Mouse (Mus musculus) layer of hippocampus, postnatal 36 days (tissue): ENCODE results near the gene Mthfsl. TPM values are rescaled to one million over a fixed set of nuclear protein-coding genes. Genes with fewer than 3 reads are reported as not detected.
"Not testable (repeated sequence)": the region's sequence is repeated elsewhere in the genome, so short reads cannot be mapped to it uniquely, and the experiment has no call there.

Source experiments
- DNase-seq, 2 experiments: peaks; one replicate each; pipeline ENCODE4 v3.0.0; 2022
- total RNA-seq, 2 experiments: library from RNA; stranded (reverse); gene quantifications; 2 replicates each; pipeline ENCODE4 v1.2.3; 2021

The Mthfsl gene
- 10 to 100 TPM; 25.5 to 28.1 TPM for total RNA-seq

DNA sequence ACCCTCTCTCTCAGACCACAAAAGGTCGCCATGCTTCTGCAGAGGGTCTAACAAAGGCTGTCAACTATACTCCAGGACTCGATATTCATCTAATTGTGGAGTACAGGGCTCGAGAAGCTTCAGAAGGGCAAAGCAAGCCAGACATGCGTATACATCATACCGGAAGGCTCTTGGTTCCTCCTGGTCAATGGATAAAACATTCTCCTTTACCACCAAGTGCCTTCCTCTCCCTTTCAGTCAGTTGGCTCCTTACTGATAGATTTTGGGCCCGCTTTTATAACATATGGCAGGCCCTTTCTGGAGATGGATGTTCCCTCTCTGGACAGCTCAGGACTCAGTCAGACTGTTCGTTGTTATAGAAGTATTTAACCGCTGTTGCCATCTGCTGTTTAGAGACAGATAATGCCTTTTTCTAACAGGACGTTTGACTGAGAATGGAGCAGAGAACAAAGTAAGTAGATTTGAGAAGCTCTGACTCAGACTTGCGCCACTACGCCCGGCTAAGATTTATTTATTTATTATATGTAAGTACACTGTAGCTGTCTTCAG is at the start of gene Mthfsl:
Gene Mthfsl (minus strand): TSS at position 308 of the 549 bp plus-strand sequence.
- DNase-seq: peak; percentile 28 to 54

DNA sequence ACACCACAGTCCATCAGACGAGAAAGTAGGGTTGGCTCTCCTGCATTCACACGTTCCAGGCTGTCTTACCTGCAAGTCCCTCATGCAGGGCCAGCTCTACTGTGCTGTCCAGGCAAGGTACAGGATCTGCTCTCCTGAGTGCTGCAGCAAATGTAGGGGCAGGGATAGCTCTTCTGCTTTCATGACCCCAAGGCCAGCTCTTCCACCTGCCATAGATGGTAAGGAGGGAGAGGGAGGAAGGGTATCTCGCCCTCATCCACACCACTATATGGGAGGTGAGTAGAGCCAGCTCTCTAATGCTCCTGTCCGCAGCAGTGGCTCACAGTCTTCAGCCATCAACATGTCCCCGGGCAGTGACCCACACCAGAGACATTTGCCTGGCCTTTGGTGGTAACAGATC is 49.4 kb upstream of the Mthfsl start:
- DNase-seq: not testable (repeated sequence)

- DNase-seq: not testable (repeated sequence)
Measured at GRCm38 (mm10) chr9:88746687-88747086, 26.6 kb upstream of the Mthfsl start.

- DNase-seq: not testable (repeated sequence)
Measured at GRCm38 (mm10) chr9:88746046-88746445, 25.9 kb upstream of the Mthfsl start.

GRCm38 (mm10) chr9:88735289-88735688 is 15.2 kb upstream of the Mthfsl start:
- DNase-seq: not testable (repeated sequence)

DNA sequence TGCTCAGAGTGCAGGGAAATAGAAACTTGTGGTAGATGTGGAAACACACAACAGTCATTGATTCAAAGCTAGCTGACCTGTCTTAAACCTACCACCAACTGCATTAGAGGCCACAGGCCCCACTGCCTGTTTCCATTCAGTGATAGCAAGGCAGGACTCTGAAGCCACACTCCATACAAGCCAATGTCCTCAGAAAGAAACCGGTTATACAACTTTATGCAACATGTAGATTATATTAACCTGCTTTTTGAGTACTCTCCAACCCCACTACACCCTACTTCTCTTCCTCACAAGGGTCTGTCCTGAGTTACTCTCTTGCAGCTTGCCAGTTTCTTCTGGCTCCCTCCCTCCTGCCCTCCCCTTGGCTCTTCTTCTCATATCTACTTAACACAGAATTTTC is 13.1 kb upstream of the Mthfsl start:
- DNase-seq: not testable (repeated sequence)

- DNase-seq: not testable (repeated sequence)
Measured at GRCm38 (mm10) chr9:88732334-88732733, 12.2 kb upstream of the Mthfsl start.

GRCm38 (mm10) chr9:88731728-88732127 is 11.6 kb upstream of the Mthfsl start, which contains the start of gene Bcl2a1d:
Gene Bcl2a1d, minus strand, starts transcription at chr9:88731914.
- DNase-seq: not testable (repeated sequence)

DNA sequence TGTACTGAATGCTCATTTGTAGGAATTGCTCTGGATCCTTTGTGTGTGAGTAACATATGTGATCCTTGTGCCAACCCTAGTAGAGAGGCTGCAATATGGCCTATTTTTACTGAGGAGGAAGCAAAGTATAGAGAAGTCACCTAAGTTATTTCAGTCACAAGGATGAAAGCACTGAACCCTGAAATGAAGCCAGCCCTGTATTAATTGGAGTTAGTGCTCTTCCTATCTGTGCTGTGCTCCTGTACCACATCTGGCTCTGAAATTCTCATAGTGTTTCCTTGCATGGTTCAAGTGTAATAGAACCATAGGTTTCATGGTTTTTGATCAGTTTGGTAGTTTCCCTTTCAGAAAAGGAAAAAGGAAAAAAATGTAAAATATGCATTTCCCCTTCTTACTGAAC is 8.2 kb upstream of the Mthfsl start:
- not testable (repeated sequence) for DNase-seq

GRCm38 (mm10) chr9:88721628-88722027 is 1.5 kb upstream of the Mthfsl start:
- DNase-seq: not testable (repeated sequence)

- peak; percentile 29 to 37 for DNase-seq
Measured at GRCm38 (mm10) chr9:88719073-88719921, 799 bp downstream of the Mthfsl start.

DNA sequence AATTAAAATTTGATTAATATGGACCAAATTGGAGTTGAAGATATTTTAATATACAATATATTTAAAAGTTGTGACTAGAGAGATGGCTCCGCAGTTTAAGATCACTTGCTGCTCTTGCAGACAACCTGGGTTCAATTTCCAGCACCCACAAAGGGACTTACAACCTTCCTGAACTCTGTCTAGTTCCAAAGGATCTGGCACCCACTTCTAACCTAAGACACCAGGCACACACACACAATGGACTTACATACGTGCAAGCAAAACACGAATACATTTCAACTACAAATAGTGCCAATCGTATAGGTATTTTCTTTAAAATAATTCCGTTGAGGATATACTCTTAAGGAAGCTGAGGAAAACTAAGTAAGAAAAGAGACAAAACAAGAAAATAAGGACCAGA is 1.5 kb downstream of the Mthfsl start:
- DNase-seq: not testable (repeated sequence)

DNA sequence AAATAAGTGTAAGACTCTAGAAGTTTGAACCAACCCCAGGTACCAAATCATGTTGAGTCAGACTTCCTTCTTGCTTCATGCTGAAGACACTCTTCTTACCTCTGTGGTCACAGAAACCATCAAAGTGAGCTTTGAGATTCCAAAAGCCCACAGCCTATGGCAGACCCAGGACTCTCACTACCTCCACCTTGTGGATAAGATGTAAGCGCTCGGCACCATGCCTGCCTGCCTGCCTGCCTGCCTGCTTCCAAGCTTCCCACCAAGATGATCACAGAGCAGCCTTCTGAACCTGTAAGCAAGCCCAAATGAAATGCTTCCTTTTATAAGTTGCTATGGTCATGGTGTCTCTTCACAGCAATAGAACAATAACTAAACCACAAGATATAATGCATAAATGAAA is 2.0 kb downstream of the Mthfsl start:
- DNase-seq: not testable (repeated sequence)

DNA sequence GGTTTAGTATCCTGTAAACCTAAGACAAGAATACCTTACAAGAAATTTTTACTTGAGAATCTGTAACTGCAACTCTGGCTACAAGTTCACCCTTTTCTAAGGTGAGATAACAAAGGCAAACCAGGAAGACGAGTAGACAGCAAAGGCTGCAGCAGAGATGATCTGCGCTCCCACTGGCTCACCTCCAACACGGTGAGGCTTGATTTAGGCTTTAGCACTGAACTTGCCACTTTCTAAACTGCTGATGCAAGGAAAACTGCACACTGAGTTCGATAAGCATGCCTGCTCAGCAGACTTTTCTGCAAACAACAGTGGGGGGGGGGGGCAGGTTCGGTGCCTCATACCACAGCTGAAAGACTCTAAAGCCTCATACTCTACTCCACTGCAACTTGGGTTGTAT is 5.6 kb downstream of the Mthfsl start:
- DNase-seq: not testable (repeated sequence)

DNA sequence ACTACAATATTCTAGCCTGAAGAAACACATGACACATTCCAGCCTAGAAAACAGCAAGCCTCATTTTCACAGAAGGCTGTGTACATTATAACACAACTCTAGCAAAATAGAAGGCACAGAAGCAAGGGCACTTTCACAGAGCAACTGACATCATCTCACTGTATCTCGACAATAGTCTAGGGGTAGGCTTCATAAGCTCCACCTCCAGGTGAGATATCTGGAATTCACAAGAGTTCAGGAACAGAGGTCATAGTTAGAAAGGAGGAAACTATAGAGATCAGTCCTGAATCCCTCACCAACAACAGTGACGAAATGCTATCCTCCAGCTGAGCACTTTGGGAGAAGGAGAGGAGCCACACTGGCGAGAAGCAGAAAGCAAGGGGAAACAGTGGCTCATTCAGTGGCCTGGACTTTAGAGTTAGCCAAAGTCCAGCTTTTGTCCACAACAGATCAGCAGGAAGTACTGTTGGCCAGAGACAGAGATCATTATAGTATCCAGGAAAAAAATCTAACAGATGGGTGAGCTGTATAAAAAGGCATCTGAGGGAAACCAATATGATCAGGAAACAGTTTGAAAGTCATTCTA is 7.8 kb downstream of the Mthfsl start:
- not testable (repeated sequence) for DNase-seq

DNA sequence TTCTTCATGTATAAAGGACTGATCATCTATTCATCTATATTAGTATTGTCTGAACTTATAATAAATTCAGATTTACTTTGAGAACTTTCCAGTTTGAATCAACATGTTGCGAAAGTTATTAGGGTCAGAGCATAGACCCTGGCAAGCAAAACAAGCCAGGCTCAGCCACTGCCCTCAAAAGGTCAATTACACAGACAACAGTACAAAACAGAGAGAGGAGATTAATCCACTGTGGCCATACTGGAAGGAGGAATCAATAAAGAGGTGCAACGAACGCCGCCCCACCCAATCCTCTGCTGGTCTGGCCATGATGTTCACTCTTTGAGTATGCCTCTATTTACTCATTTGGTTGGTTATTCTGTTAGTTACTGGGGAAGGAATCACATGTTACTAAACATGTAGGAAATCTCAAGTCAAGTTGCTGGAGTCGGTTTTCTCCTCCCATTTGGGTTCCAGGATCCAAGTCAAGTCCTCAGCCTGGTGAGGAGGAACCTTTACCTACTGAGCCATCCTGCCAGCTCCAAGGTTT is 9.1 kb downstream of the Mthfsl start:
- DNase-seq: not testable (repeated sequence)

GRCm38 (mm10) chr9:88710439-88710838 is 9.7 kb downstream of the Mthfsl start:
- DNase-seq: not testable (repeated sequence)

GRCm38 (mm10) chr9:88709794-88710193 is 10.3 kb downstream of the Mthfsl start:
- DNase-seq: not testable (repeated sequence)

DNA sequence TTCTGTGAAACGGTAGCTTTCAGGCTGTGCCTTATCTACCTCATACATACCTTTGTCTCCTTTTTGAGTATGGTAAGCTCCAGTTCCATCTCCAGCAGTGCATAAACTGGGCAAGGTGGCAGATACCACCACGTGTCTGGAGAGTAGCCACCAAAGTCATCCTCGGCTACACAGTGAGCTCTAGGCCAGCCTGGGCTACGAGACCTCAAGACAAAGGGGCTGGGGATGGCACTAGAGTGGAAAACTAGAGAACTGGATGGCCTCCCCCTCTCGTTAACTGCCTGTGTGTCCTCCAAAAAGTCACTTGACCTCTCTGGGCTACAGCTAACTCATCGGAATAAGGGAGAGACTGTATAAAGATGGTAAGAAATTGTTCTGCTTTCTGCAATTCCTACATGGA is 10.8 kb downstream of the Mthfsl start:
- DNase-seq: no peak

GRCm38 (mm10) chr9:88706700-88707099 is 13.4 kb downstream of the Mthfsl start:
- DNase-seq: no peak

- not testable (repeated sequence) for DNase-seq
Measured at GRCm38 (mm10) chr9:88705157-88705556, 14.9 kb downstream of the Mthfsl start.

DNA sequence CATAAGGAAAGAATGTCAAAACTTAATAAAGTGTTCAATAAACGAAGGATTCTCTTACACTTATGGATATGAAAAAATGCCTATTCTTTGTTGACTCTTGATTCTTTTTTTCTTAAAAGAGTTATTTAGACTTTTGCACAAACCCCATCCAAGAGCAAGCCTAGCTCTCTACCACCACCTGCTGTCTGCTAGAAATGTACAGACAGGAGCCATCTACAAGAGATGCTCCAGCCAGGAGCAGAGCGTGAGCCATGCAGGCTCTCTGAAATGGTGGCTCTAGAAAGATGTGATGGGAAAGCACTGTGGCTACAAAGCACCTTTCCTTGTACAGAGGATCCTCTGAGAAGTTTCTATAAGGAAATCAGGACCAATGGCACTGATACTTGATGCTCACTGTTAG is 21.4 kb downstream of the Mthfsl start:
- not testable (repeated sequence) for DNase-seq

DNA sequence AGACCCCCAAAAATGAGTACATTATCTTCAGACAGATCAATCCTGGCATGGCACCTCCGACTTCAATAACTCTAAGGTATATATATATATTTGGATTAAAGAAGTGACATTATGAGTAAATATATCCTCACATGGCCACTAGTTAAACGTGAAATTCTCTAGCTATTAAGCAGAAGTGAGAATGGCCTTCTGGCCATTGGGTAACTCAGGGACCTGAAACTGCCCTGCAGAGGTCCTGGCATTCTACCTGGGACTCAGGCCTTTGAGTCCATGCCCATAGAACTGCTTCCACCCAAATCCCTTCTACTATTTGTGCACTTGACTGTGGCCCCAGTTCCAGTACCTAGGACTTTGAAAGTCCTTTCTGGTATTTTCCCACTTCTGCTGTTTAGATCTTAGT is 28.8 kb downstream of the Mthfsl start:
- DNase-seq: not testable (repeated sequence)
